Mouse (Mus musculus) erythroblast, embryonic 14.5 days (primary cell): ENCODE measurements around the gene Gmfb.

Source experiments
- GATA1 ChIP-seq: IDR thresholded peaks from 2 replicates; pipeline ENCODE4 v1.6.1; 2012; ENCODE audit warnings: low read length, inconsistent platforms, mixed read lengths
- TAL1 ChIP-seq: IDR thresholded peaks from 3 replicates; pipeline ENCODE4 v1.6.1; 2012; ENCODE audit warnings: low read length, inconsistent platforms, mixed read lengths

- TF ChIP-seq GATA1: no peak
- no peak for TF ChIP-seq TAL1
Observed at GRCm38 (mm10) chr14:46807927-46808326, 14.1 kb downstream of the Gmfb start.
